In genomic region chr13:60105286-60105685, GRCm38 (mm10) we compare ENCODE assay signal across 13 mouse cellular contexts.
DNase-seq lines count a peak whose midpoint lies in the region; ATAC-seq and TF ChIP-seq lines count a peak whose summit lies in the region.
"Had no signal": no experiment of that assay in that cellular context is flagged by ENCODE, and none has a peak within 500 bp of the region (broad histone marks: within the 10 kb centered on the region; RNA-seq: fewer than 3 reads in every experiment).

No protein-coding gene starts in this region.

- H3K27me3 ChIP-seq in embryonic facial prominence, embryonic 13.5 days: no peaks in the 10 kb centered on the region
- no peaks in the 10 kb centered on the region for H3K27me3 ChIP-seq in embryonic facial prominence, embryonic 10.5 days (replicated peaks; ENCODE audit: low read depth, poor library complexity, severe bottlenecking)
- no peaks in the 10 kb centered on the region for H3K27me3 ChIP-seq in midbrain, postnatal 0 days (ENCODE audit: insufficient read depth, low read length)
- H3K27me3 ChIP-seq in midbrain, embryonic 13.5 days: no peaks in the 10 kb centered on the region
- no peaks in the 10 kb centered on the region for H3K27me3 ChIP-seq in midbrain, embryonic 16.5 days (ENCODE audit: control insufficient read depth, insufficient read depth, low read depth, low read length)
- H3K27me3 ChIP-seq: heart, embryonic 15.5 days; liver, embryonic 13.5 days had no signal

- DNase-seq in embryonic facial prominence, embryonic 10.5 days (ENCODE audit: low spot score): no peak
- DNase-seq in midbrain, postnatal 0 days (ENCODE audit: low spot score): peak; percentile 42
- peak; percentile 40 to 56 for DNase-seq in left cerebral cortex, postnatal 10 days (ENCODE audit: extremely low spot score in 1 of 2, low spot score in 2 of 2)
- DNase-seq in lung, postnatal 25 days (ENCODE audit: low spot score): no peak
- no peak for DNase-seq in lung, adult 18-20 months
- DNase-seq: adrenal gland, postnatal 14 days; liver, embryonic 13.5 days; thymus, postnatal 14 days had no signal

- H3K36me3 ChIP-seq in embryonic facial prominence, embryonic 13.5 days: no peaks in the 10 kb centered on the region
- no peaks in the 10 kb centered on the region for H3K36me3 ChIP-seq in embryonic facial prominence, embryonic 10.5 days (replicated peaks)
- H3K36me3 ChIP-seq in midbrain, postnatal 0 days (ENCODE audit: insufficient read depth, low read length): no peaks in the 10 kb centered on the region
- H3K36me3 ChIP-seq in midbrain, embryonic 13.5 days: no peaks in the 10 kb centered on the region
- no peaks in the 10 kb centered on the region for H3K36me3 ChIP-seq in midbrain, embryonic 16.5 days (ENCODE audit: control insufficient read depth, insufficient read depth, low read length)
- H3K36me3 ChIP-seq: heart, embryonic 15.5 days; liver, embryonic 13.5 days had no signal

- ATAC-seq in embryonic facial prominence, embryonic 13.5 days (ENCODE audit: insufficient number of reproducible peaks, insufficient read depth, low FRiP score, low TSS enrichment, low read depth): no peak
- peak; percentile 27; the same call in 1 of the 2 replicates for ATAC-seq in midbrain, postnatal 0 days (ENCODE audit: low FRiP score)
- ATAC-seq in midbrain, embryonic 13.5 days: no peak
- ATAC-seq in midbrain, embryonic 16.5 days: no peak

- no peak overlapping the region for H3K4me3 ChIP-seq in embryonic facial prominence, embryonic 13.5 days
- H3K4me3 ChIP-seq in embryonic facial prominence, embryonic 10.5 days: no peak overlapping the region
- H3K4me3 ChIP-seq in midbrain, postnatal 0 days (ENCODE audit: low read depth, low read length): no peak overlapping the region
- H3K4me3 ChIP-seq in midbrain, embryonic 13.5 days (replicated peaks): no peak overlapping the region
- no peak overlapping the region for H3K4me3 ChIP-seq in midbrain, embryonic 16.5 days (ENCODE audit: low read depth, low read length)
- H3K4me3 ChIP-seq: heart, embryonic 15.5 days; liver, embryonic 13.5 days had no signal

- H3K9ac ChIP-seq in embryonic facial prominence, embryonic 13.5 days: no peak overlapping the region
- H3K9ac ChIP-seq in midbrain, postnatal 0 days (replicated peaks; ENCODE audit: low read length, poor library complexity, severe bottlenecking): no peak overlapping the region
- no peak overlapping the region for H3K9ac ChIP-seq in midbrain, embryonic 13.5 days (replicated peaks)
- H3K9ac ChIP-seq in midbrain, embryonic 16.5 days (ENCODE audit: low read depth, low read length): no peak overlapping the region
- H3K9ac ChIP-seq: heart, embryonic 15.5 days; liver, embryonic 13.5 days had no signal

- H3K4me1 ChIP-seq in embryonic facial prominence, embryonic 13.5 days: peaks cover 24% of the 10 kb centered on the region
- H3K4me1 ChIP-seq in embryonic facial prominence, embryonic 10.5 days: peaks cover 23% of the 10 kb centered on the region
- H3K4me1 ChIP-seq in midbrain, postnatal 0 days (ENCODE audit: insufficient read depth, low read length): peaks cover 4% of the 10 kb centered on the region
- H3K4me1 ChIP-seq in midbrain, embryonic 13.5 days (replicated peaks): peaks cover 5% of the 10 kb centered on the region
- peaks cover 5% of the 10 kb centered on the region for H3K4me1 ChIP-seq in midbrain, embryonic 16.5 days (ENCODE audit: control insufficient read depth, insufficient read depth, low read length)

- peak overlapping the region; percentile 36; the same call in 1 of the 2 replicates for H3K27ac ChIP-seq in embryonic facial prominence, embryonic 13.5 days
- H3K27ac ChIP-seq in embryonic facial prominence, embryonic 10.5 days (replicated peaks): no peak overlapping the region
- H3K27ac ChIP-seq in midbrain, postnatal 0 days (ENCODE audit: low read depth, low read length): no peak overlapping the region
- no peak overlapping the region for H3K27ac ChIP-seq in midbrain, embryonic 13.5 days
- H3K27ac ChIP-seq in midbrain, embryonic 16.5 days (ENCODE audit: low read length): no peak overlapping the region
- H3K27ac ChIP-seq: heart, embryonic 15.5 days; kidney, postnatal 0 days; liver, embryonic 13.5 days had no signal

- intact Hi-C loops in left cerebral cortex, postnatal 10 days (cut with DNase I): no loop called here

- no peak for TF ChIP-seq CTCF in midbrain, postnatal 0 days (IDR thresholded peaks at IDR 0.05)

- no peaks in the 10 kb centered on the region for H3K9me3 ChIP-seq in embryonic facial prominence, embryonic 13.5 days
- peaks cover 5% of the 10 kb centered on the region; the same call in 1 of the 2 replicates for H3K9me3 ChIP-seq in embryonic facial prominence, embryonic 10.5 days
- no peaks in the 10 kb centered on the region for H3K9me3 ChIP-seq in midbrain, postnatal 0 days (ENCODE audit: low read length)
- H3K9me3 ChIP-seq in midbrain, embryonic 13.5 days: peaks cover 2% of the 10 kb centered on the region; the same call in 1 of the 2 replicates
- H3K9me3 ChIP-seq in midbrain, embryonic 16.5 days (replicated peaks; ENCODE audit: control insufficient read depth, low read length, poor library complexity, severe bottlenecking): no peaks in the 10 kb centered on the region
- H3K9me3 ChIP-seq: heart, embryonic 15.5 days; liver, embryonic 13.5 days had no signal

- H3K4me2 ChIP-seq in embryonic facial prominence, embryonic 13.5 days: no peak overlapping the region
- H3K4me2 ChIP-seq in midbrain, postnatal 0 days (ENCODE audit: low read depth, low read length, poor library complexity, severe bottlenecking): no peak overlapping the region
- no peak overlapping the region for H3K4me2 ChIP-seq in midbrain, embryonic 13.5 days (replicated peaks)
- H3K4me2 ChIP-seq in midbrain, embryonic 16.5 days (ENCODE audit: low read length): no peak overlapping the region
- H3K4me2 ChIP-seq: heart, embryonic 15.5 days; liver, embryonic 13.5 days had no signal

- 79% methylated on average over 9 of the region's 9 CpGs for WGBS in embryonic facial prominence, embryonic 13.5 days
- WGBS in embryonic facial prominence, embryonic 10.5 days: 90% methylated on average over 9 of the region's 9 CpGs
- WGBS in midbrain, postnatal 0 days: 79% methylated on average over 9 of the region's 9 CpGs
- 90% methylated on average over 9 of the region's 9 CpGs for WGBS in midbrain, embryonic 13.5 days
- WGBS in midbrain, embryonic 16.5 days: 87% methylated on average over 9 of the region's 9 CpGs

Comparison
In these comparisons a context has a peak if more than half of its experiments do, and no peak if none do; other contexts are left out.
1. DNase-seq: peak in midbrain, postnatal 0 days (single experiment) and left cerebral cortex, postnatal 10 days (2 of 2); none in embryonic facial prominence, embryonic 10.5 days (single experiment), lung, postnatal 25 days (single experiment) and lung, adult 18-20 months (0 of 2).